Mouse (Mus musculus): ENCODE data around the gene 4930404N11Rik.

- TF ChIP-seq CTCF (IDR thresholded peaks at IDR 0.05; ENCODE audit: low read depth): no peak
- TF ChIP-seq EP300 (IDR thresholded peaks at IDR 0.05; ENCODE audit: low read depth): no peak
Observed at GRCm38 (mm10) chr10:81392270-81392669, 26.7 kb upstream of the 4930404N11Rik start.

Measured in heart, postnatal 0 days (tissue).